Mouse (Mus musculus): ENCODE results near the gene Prpf38b. TPM values are rescaled to one million over a fixed set of nuclear protein-coding genes. Genes with fewer than 3 reads are reported as not detected.

Prpf38b gene
- total RNA-seq (2023; ENCODE audit: inconsistent age): 231 to 260 TPM (median 255 TPM) in 4 replicates

DNA sequence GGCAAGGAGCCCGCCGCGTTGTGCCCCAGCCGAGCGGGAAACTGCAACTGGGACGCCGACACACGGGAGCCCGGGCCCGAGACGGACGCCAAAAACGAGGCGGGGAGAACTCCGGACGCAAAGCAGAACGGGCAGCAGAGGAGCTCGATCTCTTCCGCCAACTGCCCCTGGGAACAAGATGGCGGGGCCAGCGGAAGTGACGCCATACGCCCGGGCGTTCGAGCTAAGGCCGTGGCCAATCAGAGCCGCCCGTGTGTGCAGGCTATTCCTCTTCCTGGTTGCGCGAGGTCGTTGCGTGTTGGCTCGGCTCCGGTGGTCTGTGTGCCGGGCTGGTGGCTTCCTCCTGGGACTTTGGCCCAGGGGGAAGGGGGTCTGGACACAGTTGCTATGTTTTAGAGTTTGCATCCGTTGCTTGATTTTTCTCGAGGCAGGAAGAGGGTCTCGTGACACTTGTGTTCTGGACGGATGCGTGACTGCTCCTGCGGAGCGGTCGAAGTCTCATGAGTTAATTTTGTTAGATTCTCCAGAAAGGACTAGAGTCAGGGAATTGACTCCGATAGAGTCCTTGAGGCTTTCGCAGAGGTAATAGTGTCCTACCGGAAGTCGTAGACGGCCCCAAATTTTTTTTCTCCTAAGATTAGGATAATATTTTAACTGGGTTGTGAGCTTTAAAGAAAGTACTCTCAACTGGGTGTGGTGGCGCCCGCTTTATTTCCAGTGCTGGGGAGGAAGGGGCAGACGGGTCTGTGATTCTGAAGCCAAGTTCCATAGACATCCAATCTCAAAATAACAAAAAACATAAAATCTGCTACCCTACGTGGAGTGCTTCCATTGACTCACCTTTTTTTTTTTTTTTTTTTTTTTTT lies at the start of gene Prpf38b:
Gene Prpf38b, minus strand, starts transcription at position 180 of the 866 bp plus-strand sequence.

DNA sequence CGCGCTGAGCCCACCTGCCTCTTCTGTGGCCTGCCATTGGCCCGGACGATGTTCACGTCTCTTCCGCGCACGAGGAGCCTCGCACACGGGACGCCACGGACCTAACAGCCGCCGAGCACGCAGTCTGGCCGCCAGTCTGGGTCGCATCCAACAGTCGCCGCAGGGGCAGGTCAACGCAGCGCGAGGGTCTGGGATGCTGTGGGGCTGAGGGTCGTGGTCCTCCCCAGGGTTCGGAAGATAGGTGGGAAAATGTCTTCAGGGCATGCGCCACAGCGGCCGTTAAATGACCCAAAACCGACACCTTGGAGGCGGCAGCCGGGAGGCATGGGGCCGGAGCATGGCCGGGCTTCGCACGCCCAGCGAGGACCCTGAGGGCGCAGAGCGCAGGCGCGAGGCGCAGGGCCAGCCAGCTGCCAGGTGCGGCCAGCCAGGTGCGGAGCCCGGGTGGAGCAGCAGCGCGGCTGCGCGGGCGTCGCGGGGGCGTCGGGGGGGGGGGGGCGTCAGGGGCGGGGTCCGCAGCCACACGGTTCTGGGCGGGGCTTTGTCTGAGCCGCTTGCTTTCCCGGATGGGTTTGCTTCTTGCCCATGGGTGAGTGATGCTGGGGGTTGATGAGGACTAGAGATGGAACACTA lies 28.6 kb upstream of the Prpf38b start, which contains the start of gene Gm9857:
Gene Gm9857, minus strand, starts transcription at position 445 of the 633 bp plus-strand sequence.

DNA sequence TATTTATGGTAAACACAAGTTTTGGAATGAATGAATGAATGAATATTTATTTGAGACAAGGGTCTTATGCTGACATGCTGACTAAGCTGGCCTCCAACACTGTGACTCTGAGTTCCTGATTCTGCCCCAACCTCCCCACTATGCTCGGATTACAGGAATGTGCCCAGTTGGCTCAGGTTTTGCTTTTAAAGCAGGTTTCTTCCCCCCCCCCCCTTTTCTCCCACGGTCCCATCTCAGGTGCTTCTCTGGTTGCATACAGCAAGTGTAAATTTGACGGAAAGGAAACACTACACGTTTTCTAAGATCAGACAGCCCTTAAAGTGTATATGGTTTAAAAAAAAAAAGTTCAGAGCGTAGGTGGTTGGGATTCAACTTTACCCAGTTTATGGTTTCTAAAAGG lies 28.0 kb upstream of the Prpf38b start, which contains the start of gene Henmt1:
Gene Henmt1, plus strand, starts transcription at position 301 of the 400 bp plus-strand sequence.

DNA sequence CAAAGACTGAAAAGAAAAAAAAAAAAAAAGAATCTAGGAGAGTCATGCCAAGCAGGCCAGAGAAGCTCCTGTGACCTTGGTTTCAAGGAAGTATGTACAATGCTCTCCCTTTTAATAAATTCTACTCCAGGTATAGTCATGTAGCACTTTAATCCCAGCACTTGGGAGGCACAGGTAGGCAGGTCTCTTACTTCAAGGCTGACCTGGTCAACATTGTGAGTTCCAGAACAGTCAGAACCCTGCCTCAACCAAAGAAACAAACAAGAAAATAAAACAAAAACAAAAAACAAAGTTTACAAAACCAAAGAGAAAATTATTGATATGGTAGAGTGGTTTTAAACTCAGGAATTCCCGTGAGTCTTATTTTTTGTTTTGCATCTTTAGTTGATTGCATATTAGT lies 21.6 kb downstream of the Prpf38b start, which contains the start of gene Fndc7:
Gene Fndc7, minus strand, starts transcription at position 101 of the 400 bp plus-strand sequence.

Other genes starting within 250 kb of the Prpf38b start
- gene Gpsm2, start 189.4 kb downstream of the Prpf38b start, total RNA-seq (2023; ENCODE audit: inconsistent age): 0.27 to 2.0 TPM in 2 of 4 replicates, not detected in the others
- not detected in 4 replicates for gene Aknad1, start 172.1 kb downstream of the Prpf38b start, total RNA-seq (2023; ENCODE audit: inconsistent age)
- 65.6 to 82.9 TPM (median 74.6 TPM) in 4 replicates for gene Stxbp3, start 71.2 kb downstream of the Prpf38b start, total RNA-seq (2023; ENCODE audit: inconsistent age)
- gene Fndc7, start 21.7 kb downstream of the Prpf38b start, total RNA-seq (2023; ENCODE audit: inconsistent age): 0.93 to 2.3 TPM (median 1.5 TPM) in 4 replicates
- not detected in 4 replicates for gene Henmt1, start 28.1 kb upstream of the Prpf38b start, total RNA-seq (2023; ENCODE audit: inconsistent age)
- not detected in 4 replicates for gene Gm9857, start 28.7 kb upstream of the Prpf38b start, total RNA-seq (2023; ENCODE audit: inconsistent age)
- 6.8 to 8.0 TPM (median 7.4 TPM) in 4 replicates for gene Fam102b, start 115.9 kb upstream of the Prpf38b start, total RNA-seq (2023; ENCODE audit: inconsistent age)
- gene Slc25a54, start 168.7 kb upstream of the Prpf38b start, total RNA-seq (2023; ENCODE audit: inconsistent age): not detected in 4 replicates
- gene Slc25a24, start 211.4 kb upstream of the Prpf38b start, total RNA-seq (2023; ENCODE audit: inconsistent age): 2.6 to 4.6 TPM (median 3.6 TPM) in 4 replicates